Mouse (Mus musculus) MEL (cell line): ENCODE measurements at regions not wholly inside any gene's neighbourhood (a gene's known extent, or its start where the extent isn't known, plus 50 kb on each side); places are given as distances from the start of the nearest gene placed in this dataset.

Experiments
- CTCF ChIP-seq, 3 experiments: IDR thresholded peaks in 2 of 3; conservative IDR thresholded peaks in 1 of 3; 2 replicates each; pipeline ENCODE4 v1.5.1; 2011 to 2012; ENCODE audit warnings: low read length in 3 of 3, low read depth in 2 of 3, mild to moderate bottlenecking in 2 of 3, improper control_type of control experiment in 1 of 3, inconsistent platforms in 1 of 3, mixed read lengths in 1 of 3, moderate library complexity in 1 of 3; ENCODE audit not compliant: control insufficient read depth in 1 of 3, insufficient read depth in 1 of 3, poor library complexity in 1 of 3, severe bottlenecking in 1 of 3
- ETS1 ChIP-seq: IDR thresholded peaks from 2 replicates; pipeline ENCODE4 v1.6.1; 2012; ENCODE audit warnings: low read depth, mild to moderate bottlenecking, inconsistent platforms, low read length, improper control_type of control experiment, moderate library complexity
- USF2 ChIP-seq, 2 experiments: IDR thresholded peaks; 2 replicates each; pipeline ENCODE4 v1.6.1; 2011 to 2012; ENCODE audit warnings: improper control_type of control experiment in 2 of 2, low read length in 2 of 2, borderline replicate concordance in 1 of 2, inconsistent platforms in 1 of 2, low read depth in 1 of 2, mild to moderate bottlenecking in 1 of 2; ENCODE audit not compliant: insufficient read depth in 1 of 2

GRCm38 (mm10) chr2:12492369-12492768, 73.1 kb upstream of the Mindy3 start:
- TF ChIP-seq CTCF (IDR thresholded peaks at IDR 0.05 in 2 of 3, conservative IDR thresholded peaks at IDR 0.05 in 1 of 3; ENCODE audit: control insufficient read depth in 1 of 3, insufficient read depth in 1 of 3, low read depth in 2 of 3, low read length in 3 of 3, poor library complexity in 1 of 3, severe bottlenecking in 1 of 3) (peak; percentile 56 to 72 (median 60)), ETS1 (no peak), USF2 (IDR thresholded peaks at IDR 0.05; ENCODE audit: borderline replicate concordance in 1 of 2, insufficient read depth in 1 of 2, low read depth in 1 of 2, low read length in 2 of 2) (no peak)
